Mouse (Mus musculus) kidney, postnatal 4 days (tissue): ENCODE results near the gene Agk.

Source experiments
- DNase-seq, 2 experiments: peaks; one replicate each; pipeline ENCODE4 v3.0.0; 2021; ENCODE audit warnings: mixed read lengths in 2 of 2

Agk gene

DNA sequence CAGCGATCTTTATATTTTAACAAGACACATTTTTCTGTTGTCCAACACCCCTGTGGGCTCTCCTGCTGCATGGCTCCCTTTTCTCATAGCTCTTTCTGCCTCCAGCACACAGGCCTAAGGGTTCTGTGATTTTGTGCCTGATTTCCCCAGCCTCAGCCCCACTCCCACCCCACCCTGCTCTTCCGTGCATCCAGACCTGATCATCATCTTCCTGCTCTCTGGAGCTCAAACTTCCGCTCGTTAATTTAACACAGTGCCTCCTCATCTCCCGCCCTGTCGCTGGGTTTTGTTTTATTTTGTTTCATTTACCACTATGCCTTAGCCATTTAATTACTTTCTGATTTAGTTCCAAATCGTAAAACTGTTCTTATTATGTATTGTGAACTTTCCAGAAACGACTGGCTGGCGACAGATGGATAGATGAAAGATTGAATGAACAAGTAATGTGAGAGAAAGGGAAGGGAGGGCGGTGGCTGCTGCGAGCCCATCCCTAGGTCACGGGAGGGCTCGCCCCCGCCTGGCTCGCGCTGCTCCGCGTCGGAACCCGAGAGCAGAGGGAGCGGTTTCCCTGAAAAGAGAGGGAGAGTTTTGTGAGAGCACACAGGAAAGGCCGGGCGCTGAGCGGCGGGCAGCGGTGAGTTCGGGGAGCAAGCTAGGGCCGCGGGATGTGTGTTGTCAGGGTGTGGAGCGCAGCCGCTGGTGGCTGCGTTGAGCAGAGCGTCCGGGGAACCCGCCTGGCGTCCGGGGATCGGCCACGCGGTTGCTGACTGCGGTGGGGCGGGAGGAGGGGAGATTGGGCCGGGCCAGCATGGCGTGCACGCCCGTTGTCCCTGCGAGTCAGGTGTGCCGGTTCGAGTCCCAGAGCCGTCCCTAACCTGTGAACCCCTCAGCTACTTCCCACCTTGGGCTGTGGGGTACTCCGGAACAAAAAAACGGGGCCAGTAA is at the start of gene Agk:
TSS of gene Agk (plus strand) at position 276 of the 945 bp plus-strand sequence.
- DNase-seq, result peak; percentile 76 to 86

DNA sequence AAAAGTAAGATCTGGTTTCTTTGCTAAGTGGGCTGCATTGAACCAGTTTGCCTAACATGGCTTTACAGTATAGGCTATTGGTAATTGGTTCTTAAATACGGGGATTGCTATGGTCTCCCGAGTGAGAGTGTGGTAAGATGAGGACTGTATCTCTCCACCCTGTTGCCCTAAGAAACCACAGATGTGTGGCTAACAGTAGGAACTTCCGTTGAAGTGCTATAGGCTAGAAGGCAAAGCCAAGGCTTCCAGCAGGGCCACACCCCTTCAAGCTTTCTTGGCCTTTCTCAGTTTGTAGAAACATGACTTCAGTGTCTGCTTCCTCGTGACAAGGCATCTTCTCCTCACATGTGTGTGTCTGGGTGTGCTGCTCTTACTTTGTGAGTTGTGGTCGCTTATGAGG is 24.3 kb upstream of the Agk start:
- no peak for DNase-seq

DNA sequence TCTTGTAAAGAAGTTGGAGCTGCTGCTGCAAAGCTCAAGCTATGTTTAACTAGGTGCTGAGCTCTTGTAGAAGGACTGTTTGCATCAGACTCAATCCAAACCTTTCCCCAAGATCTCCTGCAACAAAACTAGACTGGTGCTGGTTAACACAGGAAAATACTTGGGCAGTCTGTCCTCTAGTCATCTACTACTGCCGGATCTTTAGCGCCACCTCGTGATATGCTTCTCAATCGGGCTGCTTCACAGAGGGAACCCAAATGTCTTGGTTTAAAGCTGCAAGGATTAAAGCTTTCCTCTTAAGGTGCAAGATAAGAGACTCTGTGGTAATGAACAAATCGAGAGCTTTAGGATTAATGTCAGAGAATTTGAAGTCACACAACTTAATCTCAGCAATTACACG is 21.6 kb upstream of the Agk start:
- peak; percentile 72 to 75 for DNase-seq

DNA sequence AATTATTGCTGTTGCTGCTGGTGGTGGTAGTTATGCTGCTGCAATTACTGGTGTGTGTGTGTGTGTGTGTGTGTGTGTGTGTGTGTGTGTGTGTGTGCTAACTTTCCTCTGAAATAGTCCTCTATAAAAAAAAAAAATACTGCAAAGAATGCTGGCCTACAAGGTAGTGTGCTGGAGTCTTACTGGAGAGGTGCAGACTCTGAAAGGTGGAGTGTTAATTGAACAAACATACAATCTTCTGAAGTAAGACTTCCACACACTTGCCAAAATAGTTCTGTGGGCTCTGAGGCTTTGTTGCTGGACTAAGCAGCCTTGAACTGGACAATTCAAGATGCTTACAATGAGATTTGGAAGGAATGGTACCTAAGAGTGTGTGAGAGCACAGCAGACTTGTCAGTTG is 20.0 kb upstream of the Agk start:
- no peak for DNase-seq

DNA sequence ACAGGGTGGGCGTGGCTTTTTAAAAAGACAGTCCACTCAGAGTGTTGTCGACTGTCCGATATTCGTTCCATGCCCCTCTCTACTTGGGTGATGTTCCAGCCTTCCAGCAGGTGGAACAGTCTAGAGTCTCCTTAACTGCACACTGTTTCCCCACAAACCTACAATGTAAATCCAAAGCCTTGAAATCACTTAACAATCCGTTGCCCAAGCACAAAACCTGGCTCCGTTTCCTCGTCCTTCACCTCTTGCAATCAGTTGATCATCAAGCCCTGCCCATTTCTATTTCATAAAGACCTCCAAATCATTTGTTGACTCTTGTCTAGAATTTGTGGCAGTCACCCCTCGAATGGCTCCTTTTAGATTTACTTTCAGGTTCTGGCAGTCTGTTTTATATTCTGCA is 1.4 kb downstream of the Agk start:
- DNase-seq, result no peak

DNA sequence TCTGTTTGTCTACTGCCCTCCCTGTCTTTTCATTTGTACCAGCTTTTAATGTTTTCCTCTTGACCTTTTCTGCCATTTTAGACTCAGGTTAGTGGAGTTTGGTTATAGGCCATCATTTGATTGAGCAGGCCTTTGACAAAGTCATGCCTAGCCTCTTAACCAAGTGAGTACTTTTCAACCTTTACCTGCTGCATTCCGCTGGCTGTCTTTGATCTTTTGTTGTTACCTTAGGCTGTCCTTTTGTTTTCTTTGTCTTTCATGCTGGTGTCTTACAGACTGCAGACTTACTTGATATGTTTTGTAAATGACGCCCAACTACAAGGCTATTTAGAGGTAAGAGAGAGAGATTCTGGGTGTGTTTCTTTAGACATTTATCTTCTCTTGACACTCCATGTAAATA is 8.5 kb downstream of the Agk start:
- no peak for DNase-seq

DNA sequence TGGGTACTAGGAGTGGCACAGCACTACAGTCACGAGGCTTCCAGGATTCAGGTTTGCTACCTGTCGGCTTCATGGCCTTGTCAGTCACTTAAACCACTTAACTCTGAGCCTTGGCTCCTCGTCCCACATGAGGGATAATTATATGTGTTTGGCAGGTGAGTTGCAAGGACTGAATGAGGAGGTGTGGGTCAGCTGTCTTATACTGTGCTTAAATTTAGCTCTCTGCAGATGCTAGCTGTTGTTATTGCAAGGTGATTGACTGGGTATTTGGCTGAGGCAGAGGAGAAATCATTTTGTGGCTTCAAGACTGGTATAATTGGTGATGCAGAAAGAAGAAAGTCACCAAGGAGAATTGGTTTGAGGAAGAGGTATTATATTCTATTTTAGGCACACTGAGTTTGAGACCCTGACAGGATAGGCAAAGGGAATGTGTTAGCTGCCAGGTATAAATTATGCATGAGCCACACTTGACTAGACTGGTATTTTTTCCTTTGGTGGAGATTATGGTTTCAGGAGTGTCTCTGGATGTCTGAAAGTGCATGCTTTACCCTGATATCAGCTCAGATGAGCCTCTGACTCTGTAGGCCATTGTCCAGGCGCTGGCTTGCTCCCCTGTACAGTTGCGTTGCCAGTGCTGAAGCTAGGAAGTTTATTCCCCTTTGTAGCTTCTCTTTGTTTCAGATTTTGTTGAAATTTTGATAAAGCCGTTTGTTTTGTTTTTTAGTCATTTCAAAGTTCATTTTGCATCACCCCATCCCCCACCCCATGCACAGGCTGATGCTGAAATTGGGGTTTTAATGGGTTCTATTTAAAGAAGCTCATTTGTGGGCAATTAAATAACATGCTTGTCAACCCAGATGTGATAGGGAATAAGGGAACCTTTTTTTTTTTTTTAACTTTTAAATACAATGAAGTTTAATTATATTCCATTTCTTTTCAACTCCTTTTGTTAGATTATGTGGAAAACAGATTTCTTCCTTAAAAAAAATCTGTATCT is 12.1 kb downstream of the Agk start:
- DNase-seq, result no peak

DNA sequence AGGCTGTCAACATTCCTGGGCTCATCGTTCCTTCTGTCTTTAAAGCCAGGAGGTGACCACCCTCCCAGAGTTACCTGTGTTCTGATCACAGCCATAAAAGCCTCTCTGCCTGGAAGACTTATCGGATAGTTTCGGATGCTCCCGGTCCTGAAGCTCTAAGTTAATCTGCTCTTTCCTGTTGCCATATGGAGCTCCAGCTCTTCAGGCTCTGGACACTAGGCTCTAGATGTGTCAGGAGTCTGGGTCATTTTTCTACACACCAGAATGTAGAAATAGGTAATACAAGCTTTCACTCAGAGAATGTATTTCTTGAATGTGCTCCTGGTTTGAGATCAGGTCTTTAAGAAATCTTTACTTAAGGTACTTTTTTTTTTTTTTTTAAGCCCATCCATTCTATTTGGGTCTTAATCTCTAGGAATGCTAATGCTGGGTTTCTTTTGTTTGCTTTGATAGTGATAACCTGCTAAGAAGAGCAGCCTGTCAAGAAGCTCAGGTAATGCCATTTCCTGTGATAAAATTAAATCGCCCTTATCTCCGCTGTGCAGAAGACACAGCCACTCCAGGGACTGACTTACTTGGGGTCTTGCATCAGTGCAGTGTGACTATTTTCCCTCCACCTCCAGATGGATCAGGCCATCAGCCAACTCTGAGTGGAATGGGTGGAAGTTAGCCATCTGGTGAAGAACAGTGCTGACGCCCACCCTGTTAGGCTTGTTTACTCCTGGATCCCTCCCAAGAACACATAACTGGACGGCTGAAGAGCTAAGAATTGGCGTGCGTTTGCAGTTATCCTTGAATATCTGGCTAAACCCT is 22.2 kb downstream of the Agk start:
- peak; percentile 34 to 40 for DNase-seq

DNA sequence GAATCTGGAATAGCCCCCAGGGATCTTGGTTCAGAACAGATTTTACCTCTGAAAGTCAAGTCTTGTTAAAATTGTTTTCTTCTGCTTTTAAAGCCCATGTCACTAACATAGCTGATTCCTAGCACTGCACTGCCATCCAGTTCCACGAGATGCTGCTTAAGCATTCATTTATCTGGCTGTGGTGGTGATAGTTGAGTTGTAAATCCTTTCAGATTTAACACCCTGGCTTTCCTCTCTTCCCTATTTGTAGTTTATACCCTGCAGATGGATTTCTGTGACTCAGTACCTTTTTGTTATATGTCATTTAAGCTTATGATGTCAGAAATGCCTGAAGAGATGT is 22.8 kb downstream of the Agk start:
- DNase-seq, result no peak

DNA sequence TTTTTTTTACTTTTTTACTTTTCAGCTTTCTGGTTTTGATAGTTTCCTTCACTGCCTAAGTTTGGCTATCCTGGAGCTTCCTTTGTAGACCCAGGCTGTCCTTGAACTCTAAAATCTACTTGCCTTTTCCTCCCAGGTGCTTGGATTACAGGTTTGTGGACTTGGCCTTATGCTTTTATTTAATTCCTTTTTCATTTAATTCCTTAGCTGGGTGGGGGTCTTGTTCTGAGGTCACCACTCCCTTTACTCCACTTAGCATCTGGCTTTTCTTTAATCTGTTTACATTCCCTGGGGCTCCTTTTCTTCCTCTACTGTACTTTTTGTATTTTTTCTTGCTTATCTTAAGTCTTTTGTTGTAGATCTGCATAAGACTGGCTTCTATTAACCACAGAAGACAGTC is 25.1 kb downstream of the Agk start:
- DNase-seq, result no peak

DNA sequence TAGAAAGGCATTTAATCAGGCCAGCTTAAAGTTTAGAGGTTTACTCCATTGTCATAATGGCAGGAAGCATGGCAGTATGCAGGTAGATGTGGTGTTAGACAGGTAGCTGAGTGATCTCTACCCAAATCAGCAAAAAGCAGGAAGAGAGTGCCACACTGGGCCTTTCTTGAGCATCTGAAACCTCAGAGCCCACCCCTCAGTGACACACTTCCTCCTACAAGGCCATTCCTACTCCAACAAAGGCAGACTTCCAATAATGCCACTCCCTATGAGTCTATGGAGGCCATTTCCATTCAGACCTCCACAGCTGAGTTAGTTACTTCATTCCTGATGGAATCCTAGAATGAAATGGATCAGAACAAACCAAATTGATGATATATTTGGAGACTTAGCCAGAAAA is 25.9 kb downstream of the Agk start:
- no peak for DNase-seq

DNA sequence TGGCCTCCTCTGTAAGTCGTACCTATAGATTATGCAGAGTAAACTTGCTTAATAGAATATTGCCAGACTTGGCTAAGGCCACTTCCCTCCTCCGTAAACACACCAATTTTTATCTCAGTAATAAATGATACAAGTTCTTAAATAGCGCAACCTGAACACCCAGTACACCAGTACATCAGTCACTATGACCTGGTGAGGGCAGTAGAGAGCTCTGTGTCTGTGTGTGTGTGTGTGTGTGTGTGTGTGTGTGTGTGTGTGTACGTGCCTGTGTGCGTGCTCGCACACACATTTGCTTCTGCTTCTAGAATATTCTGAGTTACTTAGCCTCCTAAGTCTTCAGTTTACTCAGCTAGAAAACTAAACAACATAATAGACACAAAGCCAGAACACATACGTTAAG is 28.4 kb downstream of the Agk start:
- DNase-seq, result peak in 1 of 2 experiments; percentile 2

DNA sequence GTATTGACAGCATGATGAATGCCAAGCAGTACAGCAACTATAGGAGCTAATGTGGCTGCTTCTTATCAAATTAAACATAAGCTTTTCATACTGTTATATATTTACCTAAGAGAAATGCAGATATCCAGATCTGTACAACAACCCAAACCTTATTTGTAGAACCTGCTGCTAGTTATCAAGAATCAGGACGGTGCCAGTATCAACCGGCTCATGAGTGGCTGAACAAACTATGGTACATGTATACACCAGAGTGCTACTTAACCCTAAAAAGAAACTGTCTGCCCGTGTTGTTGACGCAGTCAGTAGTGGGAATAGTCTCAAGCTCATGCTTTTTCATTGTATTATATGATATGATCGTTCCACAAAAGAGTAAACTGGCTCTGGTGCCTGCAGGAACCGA is 46.1 kb downstream of the Agk start:
- no peak for DNase-seq

DNA sequence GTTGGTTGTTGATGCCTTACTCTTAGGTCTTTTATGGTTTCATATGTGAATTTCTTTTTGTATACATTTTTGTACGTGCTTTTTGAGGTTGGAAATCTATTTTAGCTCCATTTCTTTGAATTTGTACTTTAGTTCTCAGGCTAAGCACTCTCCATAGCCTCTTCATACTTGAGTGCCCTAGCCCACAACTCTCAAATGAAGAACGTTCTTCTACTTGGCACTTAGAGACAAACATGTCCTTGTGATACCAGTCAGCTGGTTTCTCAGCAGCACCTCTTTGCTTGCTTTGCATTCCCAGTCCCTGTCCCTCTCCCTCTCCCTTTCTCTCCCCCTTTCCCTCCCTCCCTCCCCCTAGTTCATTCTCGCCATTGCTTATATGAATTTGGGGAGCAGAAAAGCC is 55.2 kb downstream of the Agk start:
- no peak for DNase-seq

DNA sequence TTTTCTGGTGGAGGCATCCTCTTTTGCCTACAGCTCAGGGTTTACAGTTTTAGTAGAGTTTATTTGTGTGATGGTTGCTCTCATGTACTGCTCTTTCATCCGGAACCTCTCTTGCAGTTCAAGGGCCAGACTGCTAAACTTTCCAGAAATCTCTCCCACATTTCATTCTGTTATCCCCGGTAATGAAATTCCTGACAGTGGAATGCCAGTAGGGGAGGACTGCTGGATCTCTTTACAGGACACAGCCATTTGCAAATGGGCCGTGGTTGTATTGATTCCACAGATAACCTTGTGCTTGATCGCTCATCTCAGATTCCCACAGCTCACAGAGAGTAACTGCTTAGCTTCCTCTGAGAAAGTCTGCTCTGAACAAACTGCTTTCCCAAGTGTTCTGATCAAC is 56.9 kb downstream of the Agk start:
- no peak for DNase-seq

DNA sequence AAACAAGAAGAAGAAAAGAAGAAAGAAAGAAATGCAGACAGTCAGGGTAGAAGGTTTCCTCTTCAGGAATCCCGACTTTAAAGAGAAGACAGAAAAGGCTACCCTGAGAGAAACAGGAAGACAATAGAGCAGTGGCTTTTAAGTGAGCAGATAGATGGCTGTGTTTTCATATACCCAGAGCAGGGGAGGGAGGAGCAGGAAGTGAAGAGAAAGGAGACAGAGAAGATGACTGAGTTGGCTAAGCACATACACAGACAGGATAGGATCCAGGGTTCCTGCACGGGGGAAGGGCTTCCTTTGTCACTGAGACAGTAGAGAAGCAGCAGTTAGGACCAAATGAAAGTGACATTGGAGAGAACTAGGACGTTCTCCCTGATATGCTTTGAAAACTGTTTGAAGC is 60.7 kb downstream of the Agk start:
- DNase-seq, result no peak

DNA sequence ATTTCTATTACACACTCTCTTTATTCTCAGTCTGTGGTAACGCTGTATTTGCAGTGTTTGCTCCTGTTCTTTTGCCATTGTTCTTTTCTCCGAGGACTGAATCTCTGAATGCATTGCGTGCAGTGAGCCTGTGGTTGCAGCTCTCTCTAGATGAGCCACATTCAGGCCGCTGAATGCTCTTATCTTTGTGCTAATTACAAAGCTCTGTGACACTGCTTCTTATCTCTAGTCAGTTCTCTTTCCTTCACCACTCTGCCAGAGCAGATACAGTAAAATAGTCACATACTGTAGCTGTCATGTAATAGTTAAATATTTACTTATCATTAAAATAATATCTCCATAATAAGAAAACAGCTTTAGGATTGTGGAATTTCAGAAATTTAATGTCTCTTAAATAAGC is 63.7 kb downstream of the Agk start:
- no peak for DNase-seq

DNA sequence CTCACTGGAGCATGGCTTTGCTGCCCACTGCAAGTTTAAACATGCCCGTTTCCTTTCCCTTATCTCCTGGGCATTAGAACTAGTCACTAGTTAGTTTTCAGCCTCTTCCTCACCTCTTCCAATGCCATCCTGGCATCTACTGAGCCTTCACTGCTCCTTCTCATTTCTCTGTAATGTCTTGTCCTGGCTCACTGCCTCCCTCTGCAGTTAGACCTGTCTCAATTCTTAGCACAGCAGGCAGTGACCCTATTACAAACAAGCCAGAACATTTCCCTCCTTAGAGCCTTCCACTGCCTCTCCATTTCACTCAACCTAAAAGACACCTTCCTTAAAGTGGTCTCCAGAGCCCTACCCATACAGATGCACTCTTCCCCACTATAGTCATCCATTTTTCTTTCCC is 66.0 kb downstream of the Agk start:
- no peak for DNase-seq

DNA sequence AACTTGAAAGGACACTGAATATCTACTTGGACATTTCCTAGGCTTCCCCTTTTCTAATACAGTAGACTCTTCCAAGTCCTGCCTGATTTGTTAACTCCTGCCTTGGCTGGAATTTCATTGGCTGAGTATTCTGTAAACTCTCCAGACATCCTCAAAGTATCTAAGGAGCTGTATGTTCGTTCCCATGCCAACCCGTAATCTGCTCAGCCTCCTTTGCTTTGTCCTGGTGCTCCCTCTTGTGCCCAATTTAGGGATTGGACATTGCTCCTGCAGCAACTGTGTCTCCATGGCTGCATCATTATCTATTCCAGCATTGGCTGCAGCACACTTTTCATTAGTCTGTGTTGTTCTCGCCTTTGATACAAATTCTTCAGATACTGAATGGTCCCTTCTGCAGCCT is 68.2 kb downstream of the Agk start:
- peak; percentile 77 to 80 for DNase-seq

DNA sequence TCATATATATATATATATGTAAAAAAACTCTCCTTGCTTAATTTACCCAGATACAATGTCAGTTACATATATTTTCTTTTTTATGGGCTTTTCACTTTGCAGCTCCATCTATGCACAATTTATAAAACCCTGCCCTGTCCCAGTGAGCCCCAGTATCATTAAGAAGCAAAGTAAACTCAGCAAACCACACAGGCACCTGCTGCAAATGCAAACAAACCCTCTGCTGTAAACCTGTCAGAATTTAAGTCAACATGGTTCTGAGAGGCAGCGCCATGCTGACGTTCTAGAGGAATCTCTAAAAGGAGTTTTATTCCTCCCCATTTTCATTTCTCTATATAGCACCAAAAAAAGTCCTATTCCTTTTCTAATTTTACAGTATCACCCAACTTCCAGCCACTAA is 77.1 kb downstream of the Agk start:
- no peak for DNase-seq

DNA sequence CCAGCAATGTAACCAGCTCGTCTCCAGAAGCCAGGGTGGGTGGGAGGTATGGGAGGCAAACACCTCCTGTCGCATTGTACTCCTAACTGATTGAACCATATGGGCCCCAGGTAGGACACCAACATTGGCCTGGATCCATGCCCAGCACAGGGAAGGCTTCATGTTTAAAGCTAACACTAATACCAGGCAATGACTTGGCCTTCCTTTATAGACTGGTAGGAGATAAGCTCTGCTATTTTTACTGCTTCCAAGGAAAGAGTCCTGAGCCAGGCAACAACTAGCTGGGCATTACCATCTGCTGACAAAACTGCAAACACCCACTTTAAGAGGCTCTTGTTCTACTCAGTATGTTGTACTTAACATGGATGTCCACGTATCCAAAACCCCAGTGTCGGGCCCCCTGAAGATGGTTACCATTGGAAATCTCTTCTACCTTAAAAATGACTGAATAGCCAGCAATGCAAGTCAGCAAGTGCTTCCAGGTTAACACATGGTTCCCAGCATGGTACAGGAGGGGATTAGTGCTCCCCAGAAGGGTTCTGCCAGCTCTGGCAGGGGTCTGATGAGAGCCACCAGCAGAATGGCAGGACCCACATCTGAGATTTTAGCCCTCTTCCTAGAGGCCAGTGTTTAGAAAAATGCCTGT is 78.8 kb downstream of the Agk start:
- no peak for DNase-seq

DNA sequence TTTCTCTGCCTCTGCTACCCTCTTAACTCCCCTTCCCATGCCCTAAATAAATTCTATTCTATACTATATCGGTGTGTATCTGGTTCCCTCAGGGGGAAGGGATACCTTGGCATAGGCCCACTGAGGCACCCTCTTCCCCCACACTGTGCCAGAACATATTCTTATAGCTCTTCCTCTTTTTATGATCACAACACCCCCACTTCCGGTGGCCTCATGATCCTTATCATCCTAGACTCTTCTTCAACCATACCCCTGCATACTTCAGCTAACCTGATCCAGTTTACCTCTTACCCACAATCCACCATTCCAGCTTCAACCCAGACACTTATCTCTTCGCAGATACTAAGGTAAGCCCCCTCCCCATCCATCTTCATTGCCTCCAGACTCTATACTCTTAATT is 86.1 kb downstream of the Agk start:
- DNase-seq, result no peak
